In the genomic region with DNA sequence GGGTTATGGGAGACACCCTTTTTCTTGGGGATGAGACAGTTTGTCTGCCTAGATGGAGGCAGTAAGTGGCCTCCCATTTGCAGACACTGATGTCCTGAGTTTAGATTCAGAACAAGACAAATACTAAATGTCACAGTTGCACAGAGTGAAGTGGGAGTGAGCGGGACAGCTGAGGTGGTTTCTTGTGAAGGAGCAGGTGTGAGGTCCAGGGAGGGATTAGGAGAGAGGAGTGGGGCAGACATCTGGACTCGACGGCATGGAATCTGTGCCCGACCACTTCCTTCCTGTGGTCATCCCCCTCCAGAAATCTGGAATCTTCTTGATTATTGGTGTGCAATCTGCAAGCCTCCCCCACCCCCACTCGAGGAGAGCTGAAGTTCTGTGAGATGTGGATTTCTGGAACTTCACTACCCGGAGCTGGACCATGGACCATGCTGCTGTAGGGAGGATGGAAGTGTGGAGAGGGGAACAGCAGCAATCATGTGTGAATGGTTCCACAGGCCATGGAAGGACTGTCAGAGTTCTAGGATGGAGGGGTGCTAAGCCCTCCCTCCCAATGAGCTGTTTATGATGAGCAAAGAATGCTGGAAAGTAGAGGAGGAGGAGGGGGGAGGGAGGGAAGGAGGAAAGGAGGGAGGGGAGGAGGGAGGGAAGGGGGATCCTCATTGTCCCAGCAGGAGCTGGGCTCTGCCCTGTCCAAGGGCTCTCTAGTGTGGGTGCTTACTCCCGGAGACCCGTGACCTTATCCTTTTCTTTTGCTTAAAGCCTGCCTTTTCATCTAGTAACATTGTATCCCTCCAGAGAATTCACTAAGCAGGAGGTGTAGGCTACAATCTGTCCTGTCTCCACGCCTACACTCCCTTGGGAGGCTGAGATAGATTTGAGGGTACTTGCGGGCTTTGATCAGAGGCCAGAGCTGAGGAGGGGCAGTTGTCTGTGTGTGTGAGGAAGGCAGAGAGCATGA, we compare ENCODE assay signal across 9 mouse cellular contexts. TPM values are rescaled to one million over a fixed set of nuclear protein-coding genes. Genes with fewer than 3 reads are reported as not detected.
DNase-seq lines count a peak whose midpoint lies in the region; ATAC-seq and TF ChIP-seq lines count a peak whose summit lies in the region.
"Had no signal": no experiment of that assay in that cellular context is flagged by ENCODE, and none has a peak within 500 bp of the region (broad histone marks: within the 10 kb centered on the region; RNA-seq: fewer than 3 reads in every experiment).

No protein-coding gene starts in this region.

- no peaks in the 10 kb centered on the region for H3K36me3 ChIP-seq in intestine, embryonic 15.5 days
- no peaks in the 10 kb centered on the region for H3K36me3 ChIP-seq in intestine, postnatal 0 days (ENCODE audit: control insufficient read depth, insufficient read depth)
- no peaks in the 10 kb centered on the region for H3K36me3 ChIP-seq in hindbrain, embryonic 12.5 days
- H3K36me3 ChIP-seq in midbrain, embryonic 16.5 days (ENCODE audit: control insufficient read depth, insufficient read depth, low read length), result no peaks in the 10 kb centered on the region

- no peaks in the 10 kb centered on the region for H3K9me3 ChIP-seq in intestine, embryonic 15.5 days
- no peaks in the 10 kb centered on the region for H3K9me3 ChIP-seq in intestine, postnatal 0 days (ENCODE audit: control insufficient read depth)
- H3K9me3 ChIP-seq in hindbrain, embryonic 12.5 days (replicated peaks), result no peaks in the 10 kb centered on the region
- no peaks in the 10 kb centered on the region for H3K9me3 ChIP-seq in midbrain, embryonic 16.5 days (replicated peaks; ENCODE audit: control insufficient read depth, low read length, poor library complexity, severe bottlenecking)

- H3K27ac ChIP-seq in intestine, embryonic 15.5 days, result 0 out of 2 replicates have a peak overlapping the region, but pooled peaks have one; percentile 11
- no peak overlapping the region for H3K27ac ChIP-seq in intestine, postnatal 0 days (ENCODE audit: low read depth, low read length)
- H3K27ac ChIP-seq in brown adipose tissue, adult 24 weeks (replicated peaks; ENCODE audit: low read depth, low read length), result peak overlapping the region; percentile 11
- H3K27ac ChIP-seq in hindbrain, embryonic 12.5 days, result 0 out of 2 replicates have a peak overlapping the region, but pooled peaks have one; percentile 5
- H3K27ac ChIP-seq in midbrain, embryonic 16.5 days (ENCODE audit: low read length), result peak overlapping the region; percentile 29; the same call in 1 of the 2 replicates

- H3K4me3 ChIP-seq in intestine, embryonic 15.5 days (replicated peaks), result no peak overlapping the region
- H3K4me3 ChIP-seq in intestine, postnatal 0 days (ENCODE audit: low read depth, low read length), result no peak overlapping the region
- H3K4me3 ChIP-seq in brown adipose tissue, adult 24 weeks (ENCODE audit: insufficient read depth, low read depth, low read length), result no peak overlapping the region
- H3K4me3 ChIP-seq in hindbrain, embryonic 12.5 days, result no peak overlapping the region
- no peak overlapping the region for H3K4me3 ChIP-seq in midbrain, embryonic 16.5 days (ENCODE audit: low read depth, low read length)

- no peak overlapping the region for H3K9ac ChIP-seq in intestine, embryonic 15.5 days
- no peak overlapping the region for H3K9ac ChIP-seq in intestine, postnatal 0 days (ENCODE audit: low read depth, low read length)
- no peak overlapping the region for H3K9ac ChIP-seq in hindbrain, embryonic 12.5 days
- no peak overlapping the region for H3K9ac ChIP-seq in midbrain, embryonic 16.5 days (ENCODE audit: low read depth, low read length)

- WGBS in intestine, embryonic 15.5 days, result 37% methylated on average over 10 of the region's 10 CpGs
- WGBS in intestine, postnatal 0 days, result 58% methylated on average over 10 of the region's 10 CpGs
- 37% methylated on average over 10 of the region's 10 CpGs for WGBS in hindbrain, embryonic 12.5 days
- WGBS in midbrain, embryonic 16.5 days, result 25% methylated on average over 10 of the region's 10 CpGs

- no peak for TF ChIP-seq CTCF in intestine, postnatal 0 days (IDR thresholded peaks at IDR 0.05; ENCODE audit: low read depth)

- peaks cover 32% of the 10 kb centered on the region for H3K4me1 ChIP-seq in intestine, embryonic 15.5 days (replicated peaks)
- no peaks in the 10 kb centered on the region for H3K4me1 ChIP-seq in intestine, postnatal 0 days (replicated peaks; ENCODE audit: control insufficient read depth, insufficient read depth, low read length)
- H3K4me1 ChIP-seq in brown adipose tissue, adult 24 weeks (ENCODE audit: control insufficient read depth, insufficient read depth, insufficient read length, low read length), result peaks cover 61% of the 10 kb centered on the region
- peaks cover 53% of the 10 kb centered on the region for H3K4me1 ChIP-seq in hindbrain, embryonic 12.5 days
- peaks cover 23% of the 10 kb centered on the region for H3K4me1 ChIP-seq in midbrain, embryonic 16.5 days (ENCODE audit: control insufficient read depth, insufficient read depth, low read length)

- no peak overlapping the region for H3K4me2 ChIP-seq in intestine, embryonic 15.5 days (replicated peaks)
- H3K4me2 ChIP-seq in intestine, postnatal 0 days (replicated peaks; ENCODE audit: low read depth), result no peak overlapping the region
- H3K4me2 ChIP-seq in hindbrain, embryonic 12.5 days (replicated peaks), result no peak overlapping the region
- H3K4me2 ChIP-seq in midbrain, embryonic 16.5 days (ENCODE audit: low read length), result no peak overlapping the region

- no peak for ATAC-seq in intestine, embryonic 15.5 days
- no peak for ATAC-seq in intestine, postnatal 0 days
- peak; percentile 67 for ATAC-seq in hindbrain, embryonic 12.5 days (ENCODE audit: low FRiP score)
- ATAC-seq in midbrain, embryonic 16.5 days, result peak; percentile 11; the same call in 1 of the 2 replicates
- no peak for ATAC-seq in CD4-positive, CD25-positive, alpha-beta regulatory T cell, adult 4 months
- ATAC-seq in activated CD4-positive, CD25-positive, alpha-beta regulatory T cell, adult 4 months, result no peak
- ATAC-seq: inflammation-experienced regulatory T-cells, adult 6 months had no signal

- no peak for DNase-seq in gastrocnemius, adult 8-10 months (ENCODE audit: low spot score in 2 of 2)

- H3K27me3 ChIP-seq in intestine, embryonic 15.5 days (replicated peaks), result no peaks in the 10 kb centered on the region
- H3K27me3 ChIP-seq in intestine, postnatal 0 days (replicated peaks; ENCODE audit: control insufficient read depth, insufficient read depth, low read length), result no peaks in the 10 kb centered on the region
- H3K27me3 ChIP-seq in hindbrain, embryonic 12.5 days, result no peaks in the 10 kb centered on the region
- no peaks in the 10 kb centered on the region for H3K27me3 ChIP-seq in midbrain, embryonic 16.5 days (ENCODE audit: control insufficient read depth, insufficient read depth, low read depth, low read length)

RNA-seq across cellular contexts. Expression of gene Hpcal1, which starts 56.8 kb away (rescaled TPM):
- 46.7 and 53.5 TPM in 2 replicates for polyA plus RNA-seq in intestine, embryonic 15.5 days (2015; fragmentation: Nextera tagmentation; extraction: Ambion mirVana)
- 32.3 and 35.4 TPM in 2 replicates for polyA plus RNA-seq in intestine, postnatal 0 days (2015; fragmentation: Nextera tagmentation; extraction: Ambion mirVana)
- polyA plus RNA-seq in brown adipose tissue, adult 24 weeks (2012; ENCODE audit: insufficient read depth, insufficient read length, missing spikeins), result 7.2 and 8.0 TPM in 2 replicates
- polyA plus RNA-seq in hindbrain, embryonic 12.5 days (2016; fragmentation: Nextera tagmentation; extraction: Ambion mirVana), result 42.8 and 48.9 TPM in 2 replicates
- polyA plus RNA-seq in midbrain, embryonic 16.5 days (2015; fragmentation: Nextera tagmentation; extraction: Ambion mirVana), result 97.2 and 107 TPM in 2 replicates
- polyA plus RNA-seq in CD4-positive, CD25-positive, alpha-beta regulatory T cell, adult 4 months (2017; shearing (Covaris generic)), result 10 to 100 TPM; 71.5 to 87.9 TPM
- 10 to 100 TPM; 59.7 to 63.6 TPM for polyA plus RNA-seq in activated CD4-positive, CD25-positive, alpha-beta regulatory T cell, adult 4 months (2017; shearing (Covaris generic))
- total RNA-seq in gastrocnemius, adult 8-10 months (2022), result 1 to 10 TPM; 3.4 to 3.9 (median 3.5) TPM

Comparison
In these comparisons a context has a peak if more than half of its experiments do, and no peak if none do; other contexts are left out.
1. ATAC-seq: peak in hindbrain, embryonic 12.5 days (single experiment) and midbrain, embryonic 16.5 days (single experiment); none in intestine, embryonic 15.5 days (single experiment), intestine, postnatal 0 days (single experiment), CD4-positive, CD25-positive, alpha-beta regulatory T cell, adult 4 months (single experiment) and activated CD4-positive, CD25-positive, alpha-beta regulatory T cell, adult 4 months (single experiment).